Mouse (Mus musculus) midbrain, postnatal 0 days (tissue): ENCODE results near the gene Pitpnc1. TPM values are rescaled to one million over a fixed set of nuclear protein-coding genes. Genes with fewer than 3 reads are reported as not detected.
A peak's percentile ranks its signal among the peaks of the same experiment; 100 is the strongest.

Experiments used
- ATAC-seq: fragments of 200-750 bp; cut with Nextera tagmentation; 2 replicates; pipeline ENCODE4 v1.8.0; 2017; ENCODE audit warnings: moderate number of reproducible peaks, mild to moderate bottlenecking, moderate TSS enrichment, moderate library complexity; ENCODE audit not compliant: low FRiP score
- DNase-seq: peaks from one replicate; pipeline ENCODE4 v3.0.0-alpha.2; 2015; ENCODE audit warnings: low spot score
- H3K27ac ChIP-seq: fragments of 300-500 bp; sonication (generic); 2 replicates; pipeline ENCODE4 v1.5.1; 2014; ENCODE audit warnings: low read depth, mild to moderate bottlenecking, low read length, mixed read lengths
- H3K27me3 ChIP-seq: fragments of 300-500 bp; sonication (generic); 2 replicates; pipeline ENCODE4 v1.6.1; 2014; ENCODE audit warnings: low read length, control low read depth, mixed read lengths; ENCODE audit not compliant: insufficient read depth
- H3K36me3 ChIP-seq: fragments of 300-500 bp; sonication (generic); 2 replicates; pipeline ENCODE4 v1.6.1; 2014; ENCODE audit warnings: low read length, control low read depth, mixed read lengths; ENCODE audit not compliant: insufficient read depth
- H3K4me1 ChIP-seq: fragments of 300-500 bp; sonication (generic); 2 replicates; pipeline ENCODE4 v1.6.1; 2014; ENCODE audit warnings: mild to moderate bottlenecking, control low read depth, antibody characterized with exemption, low read length, mixed read lengths; ENCODE audit not compliant: insufficient read depth
- H3K4me2 ChIP-seq: fragments of 300-500 bp; sonication (generic); 2 replicates; pipeline ENCODE4 v1.6.1; 2014; ENCODE audit warnings: low read depth, mild to moderate bottlenecking, low read length, mixed read lengths; ENCODE audit not compliant: poor library complexity, severe bottlenecking
- H3K4me3 ChIP-seq: fragments of 300-500 bp; sonication (generic); 2 replicates; pipeline ENCODE4 v1.5.1; 2014; ENCODE audit warnings: low read depth, mild to moderate bottlenecking, low read length, moderate library complexity
- H3K9ac ChIP-seq: fragments of 300-500 bp; sonication (generic); replicated peaks from 2 replicates; pipeline ENCODE4 v1.6.1; 2014; ENCODE audit warnings: mild to moderate bottlenecking, low read length, moderate library complexity, mixed read lengths; ENCODE audit not compliant: poor library complexity, severe bottlenecking
- H3K9me3 ChIP-seq: fragments of 300-500 bp; sonication (generic); 2 replicates; pipeline ENCODE4 v1.6.1; 2016; ENCODE audit warnings: low read length, control low read depth
- CTCF ChIP-seq: IDR thresholded peaks from 2 replicates; pipeline ENCODE4 v1.5.1; 2016; ENCODE audit warnings: antibody characterized with exemption, mild to moderate bottlenecking
- WGBS: fragments of 180-500 bp; shearing (Covaris S2); extraction: QIAGEN DNeasy Blood & Tissue Kit; methylation state at CpG from one replicate; pipeline ENCODE4 v1.1.7; 2014; 5-methylcytosine and 5-hydroxymethylcytosine counted together
- polyA plus RNA-seq: library from polyadenylated mRNA; unstranded; fragments of >200 nt; fragmentation: Nextera tagmentation; extraction: Ambion mirVana; gene quantifications from 2 replicates; pipeline ENCODE4 v1.2.1, GENCODE M21; 2015
- total RNA-seq: library from RNA; depleted of rRNA; stranded (reverse); fragments of >200 nt; gene quantifications from 2 replicates; pipeline ENCODE4 v1.2.3, GENCODE M21; 2014

Gene Pitpnc1
- total and polyA plus RNA-seq, 2 experiments from 2014 or later, result 54.0 to 56.5 TPM

DNA sequence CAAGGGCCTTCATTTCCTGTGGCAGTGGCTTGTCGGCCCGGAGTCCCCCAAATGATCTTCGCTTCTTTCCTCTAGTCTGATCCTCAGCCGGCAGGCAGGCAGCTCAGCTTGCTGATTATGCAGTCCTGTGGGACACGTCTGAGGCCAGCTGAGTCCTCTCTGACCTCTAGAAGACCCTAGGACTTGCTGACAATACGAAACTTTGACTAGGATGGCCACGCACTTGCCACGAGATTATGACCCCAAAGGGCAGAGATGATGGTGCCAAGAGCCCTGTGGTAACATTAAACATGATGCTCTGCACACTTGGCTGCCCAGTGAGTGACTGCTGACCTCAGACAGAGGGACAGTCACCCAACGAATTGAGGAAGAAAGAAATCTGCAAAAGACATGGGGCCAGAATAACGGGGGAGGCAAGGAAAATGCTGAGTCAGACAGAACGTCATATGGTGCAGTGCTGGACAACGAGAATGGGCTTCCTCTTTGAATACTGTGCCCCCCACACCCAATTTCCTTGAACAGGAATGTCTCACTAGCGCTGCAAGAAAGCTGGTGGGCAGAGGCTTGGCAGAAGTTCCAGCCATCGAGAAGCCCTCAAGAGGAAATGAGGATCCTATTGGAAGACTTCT lies 152.7 kb downstream of the Pitpnc1 start:
- 61% methylated on average over 14 of the region's 14 CpGs for WGBS
- H3K9ac ChIP-seq, result no peak overlapping the region
- H3K36me3 ChIP-seq, result no peaks in the 10 kb centered on the region
- no peaks in the 10 kb centered on the region for H3K9me3 ChIP-seq
- no peak overlapping the region for H3K4me2 ChIP-seq
- no peak overlapping the region for H3K4me3 ChIP-seq
- TF ChIP-seq CTCF, result no peak
- DNase-seq (peak; percentile 22), ATAC-seq (no peak)
- H3K4me1 ChIP-seq, result no peaks in the 10 kb centered on the region
- no peak overlapping the region for H3K27ac ChIP-seq
- H3K27me3 ChIP-seq, result no peaks in the 10 kb centered on the region

DNA sequence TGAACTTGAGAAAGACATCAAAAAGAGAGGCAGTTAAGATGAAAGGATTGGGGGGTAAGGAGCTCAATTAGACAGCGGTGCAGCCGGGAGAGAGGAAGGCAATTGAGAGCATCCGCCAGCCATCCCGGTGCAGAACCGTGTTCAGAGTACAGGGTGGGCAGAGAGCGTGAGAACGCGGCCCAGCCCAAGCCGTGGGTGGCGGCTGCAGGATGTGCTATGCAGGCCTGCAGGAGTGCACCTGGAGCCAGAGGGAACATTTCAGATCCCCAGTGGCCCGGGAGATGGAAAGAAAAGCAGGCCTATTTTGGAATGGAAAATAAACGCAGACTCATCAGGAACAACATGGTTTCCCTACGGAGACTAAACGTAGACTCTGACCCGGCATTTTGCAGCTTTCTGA lies 155.0 kb downstream of the Pitpnc1 start:
- Histone ChIP-seq H3K36me3 (no peaks in the 10 kb centered on the region), H3K4me2 (no peak overlapping the region), H3K9me3 (no peaks in the 10 kb centered on the region), H3K4me3 (no peak overlapping the region), H3K27me3 (no peaks in the 10 kb centered on the region), H3K27ac (0 out of 2 replicates have a peak overlapping the region, but pooled peaks have one; percentile 7), H3K4me1 (peaks cover 3% of the 10 kb centered on the region; the same call in 1 of the 2 replicates), H3K9ac (no peak overlapping the region)
- no peak for TF ChIP-seq CTCF
- no peak for DNase-seq
- 78% methylated on average over 15 of the region's 15 CpGs for WGBS
- no peak for ATAC-seq

DNA sequence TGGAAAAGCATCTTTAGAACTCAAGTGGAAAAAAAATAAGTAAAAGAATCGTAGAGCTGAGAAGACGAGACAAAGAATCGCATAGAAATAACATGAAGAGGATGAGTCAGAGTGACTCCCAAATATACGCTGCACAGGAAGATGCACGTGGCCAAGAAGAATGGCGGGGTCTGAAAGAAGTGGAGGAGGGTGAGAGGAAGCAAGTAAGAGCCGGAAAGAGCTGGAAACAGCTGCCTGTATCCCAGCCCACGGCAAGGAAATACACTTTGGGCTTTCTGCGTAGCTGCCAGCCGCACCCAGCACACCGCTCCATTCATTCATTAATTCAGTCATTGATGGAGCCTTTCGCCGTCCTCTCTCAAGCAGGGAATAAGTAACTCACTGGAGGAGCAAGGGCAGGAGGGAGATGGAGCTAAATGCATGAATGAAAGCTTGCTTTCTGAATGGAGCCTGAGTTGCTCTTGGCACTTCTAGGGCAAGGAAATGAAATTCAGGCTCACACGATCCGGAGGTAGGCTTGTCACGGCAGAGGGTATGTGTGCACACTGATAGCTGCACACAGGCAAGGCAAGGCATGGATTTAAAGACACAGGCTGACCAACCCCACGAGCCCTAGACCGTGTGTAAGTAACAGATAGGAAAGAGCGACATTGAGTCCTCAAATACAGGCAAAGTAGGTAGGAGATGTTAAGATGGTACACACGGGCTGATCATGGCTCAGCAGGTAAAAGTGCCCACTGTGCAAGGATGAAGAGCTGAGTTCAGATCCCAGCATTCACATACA lies 160.0 kb downstream of the Pitpnc1 start:
- no peak for TF ChIP-seq CTCF

DNA sequence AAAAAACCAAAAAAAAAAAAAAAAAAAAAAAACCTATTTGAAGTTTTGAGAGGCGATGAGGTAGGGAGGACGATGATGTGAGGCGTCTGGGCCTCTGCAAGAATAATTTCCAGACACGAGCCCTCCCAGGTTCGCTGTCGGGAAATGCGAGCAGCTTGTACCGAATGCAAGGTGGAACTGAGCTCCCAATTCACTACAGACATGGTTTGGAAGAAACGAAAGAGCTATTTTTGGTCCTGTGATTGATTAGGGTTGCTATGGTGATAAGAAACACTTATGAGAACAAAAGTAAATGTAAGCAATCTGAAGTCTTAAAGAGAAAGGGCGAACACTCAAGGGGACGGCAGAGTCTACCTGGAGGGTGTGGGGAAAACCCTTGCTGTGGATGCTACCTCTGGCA lies 164.3 kb downstream of the Pitpnc1 start:
- no peaks in the 10 kb centered on the region for H3K27me3 ChIP-seq
- H3K4me3 ChIP-seq, result no peak overlapping the region
- H3K4me2 ChIP-seq, result no peak overlapping the region
- TF ChIP-seq CTCF, result no peak
- no peak for ATAC-seq
- H3K4me1 ChIP-seq, result peaks cover 4% of the 10 kb centered on the region; the same call in 1 of the 2 replicates
- H3K9ac ChIP-seq, result no peak overlapping the region
- peak overlapping the region; percentile 38 for H3K27ac ChIP-seq
- DNase-seq, result peak; percentile 63
- H3K36me3 ChIP-seq, result no peaks in the 10 kb centered on the region
- 70% methylated on average over 11 of the region's 11 CpGs for WGBS
- H3K9me3 ChIP-seq, result no peaks in the 10 kb centered on the region

More for the DNA sequence above, 160.0 kb downstream of the Pitpnc1 start:
- Histone ChIP-seq H3K27ac (peak overlapping the region; percentile 47; the same call in 1 of the 2 replicates), H3K27me3 (no peaks in the 10 kb centered on the region), H3K36me3 (no peaks in the 10 kb centered on the region), H3K4me2 (peak overlapping the region; percentile 18; the same call in 1 of the 2 replicates), H3K9me3 (no peaks in the 10 kb centered on the region), H3K9ac (no peak overlapping the region; the same call in 1 of the 2 replicates), H3K4me3 (no peak overlapping the region), H3K4me1 (peaks cover 4% of the 10 kb centered on the region; the same call in 1 of the 2 replicates)
- no peak for ATAC-seq
- WGBS, result 62% methylated on average over 20 of the region's 20 CpGs
- peak; percentile 3 for DNase-seq

DNA sequence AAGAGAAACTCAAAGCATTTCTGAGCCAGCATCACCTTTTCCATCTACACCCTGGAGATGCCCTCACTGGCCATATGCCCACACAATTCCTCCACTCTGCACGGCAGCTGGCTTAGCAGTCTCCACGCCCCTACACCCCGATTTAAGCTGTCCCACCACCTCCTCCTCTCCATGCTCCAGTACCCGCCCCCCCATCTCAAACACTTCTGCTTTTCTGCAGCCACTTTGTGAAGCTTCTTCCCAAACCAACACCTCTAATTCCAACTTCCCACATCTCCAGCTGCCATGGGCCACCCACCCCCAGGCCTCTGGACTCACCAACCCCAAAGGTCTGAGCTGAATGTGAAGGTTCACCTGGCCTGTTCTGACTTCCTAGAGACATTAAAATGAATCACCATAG lies 168.4 kb downstream of the Pitpnc1 start:
- Histone ChIP-seq H3K36me3 (no peaks in the 10 kb centered on the region; the same call in 1 of the 2 replicates), H3K9ac (no peak overlapping the region), H3K4me3 (no peak overlapping the region), H3K4me1 (no peaks in the 10 kb centered on the region), H3K27ac (no peak overlapping the region), H3K4me2 (no peak overlapping the region), H3K9me3 (no peaks in the 10 kb centered on the region), H3K27me3 (no peaks in the 10 kb centered on the region)
- TF ChIP-seq CTCF, result no peak
- DNase-seq (no peak), ATAC-seq (no peak)
- WGBS, result 95% methylated on average over 4 of the region's 4 CpGs

DNA sequence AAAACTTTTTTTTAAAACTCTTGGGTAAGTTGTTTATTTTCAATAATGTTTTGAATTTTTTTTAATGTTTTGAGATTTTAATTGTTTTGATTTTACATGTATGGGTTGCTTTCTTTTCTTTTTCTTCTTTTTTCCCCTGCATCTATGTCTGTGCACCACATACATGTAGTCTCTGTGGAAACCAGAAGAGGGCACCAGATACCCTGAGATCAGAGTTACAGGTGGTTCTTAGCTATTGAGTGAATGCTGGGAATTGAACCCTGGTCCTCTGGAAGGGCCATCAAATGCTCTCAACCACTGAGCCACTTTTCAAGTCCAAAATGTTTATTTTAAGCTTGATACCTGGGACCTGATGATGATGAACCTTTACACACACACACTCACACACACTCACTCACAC lies 170.3 kb downstream of the Pitpnc1 start:
- H3K27me3 ChIP-seq, result no peaks in the 10 kb centered on the region
- DNase-seq (no peak), ATAC-seq (no peak)
- H3K4me3 ChIP-seq, result no peak overlapping the region
- peak; percentile 48 for TF ChIP-seq CTCF
- no peak overlapping the region for H3K27ac ChIP-seq
- H3K9ac ChIP-seq, result no peak overlapping the region
- no peaks in the 10 kb centered on the region; the same call in 1 of the 2 replicates for H3K36me3 ChIP-seq
- no peaks in the 10 kb centered on the region for H3K9me3 ChIP-seq
- H3K4me1 ChIP-seq, result no peaks in the 10 kb centered on the region
- no peak overlapping the region for H3K4me2 ChIP-seq
